Mouse (Mus musculus) midbrain, embryonic 13.5 days (tissue): ENCODE data around the gene Rassf10. TPM values are rescaled to one million over a fixed set of nuclear protein-coding genes. Genes with fewer than 3 reads are reported as not detected.

Experiments used
- ATAC-seq: fragments of 200-750 bp; cut with Nextera tagmentation; 2 replicates; pipeline ENCODE4 v1.8.0; 2017; ENCODE audit warnings: mild to moderate bottlenecking, moderate TSS enrichment, moderate library complexity
- H3K27ac ChIP-seq: fragments of 300-500 bp; sonication (generic); 2 replicates; pipeline ENCODE4 v1.5.1; 2015; ENCODE audit warnings: inconsistent platforms, mild to moderate bottlenecking, moderate library complexity
- H3K27me3 ChIP-seq: fragments of 300-500 bp; sonication (generic); 2 replicates; pipeline ENCODE4 v1.6.1; 2015; ENCODE audit warnings: mild to moderate bottlenecking, inconsistent platforms
- H3K36me3 ChIP-seq: fragments of 300-500 bp; sonication (generic); 2 replicates; pipeline ENCODE4 v1.6.1; 2015; ENCODE audit warnings: mild to moderate bottlenecking, inconsistent platforms
- H3K4me1 ChIP-seq: fragments of 300-500 bp; sonication (generic); replicated peaks from 2 replicates; pipeline ENCODE4 v1.6.1; 2015; ENCODE audit warnings: inconsistent platforms
- H3K4me2 ChIP-seq: fragments of 300-500 bp; sonication (generic); replicated peaks from 2 replicates; pipeline ENCODE4 v1.6.1; 2015; ENCODE audit warnings: moderate library complexity, mild to moderate bottlenecking, inconsistent platforms
- H3K4me3 ChIP-seq: fragments of 300-500 bp; sonication (generic); replicated peaks from 2 replicates; pipeline ENCODE4 v1.5.1; 2015; ENCODE audit warnings: mild to moderate bottlenecking, inconsistent platforms
- H3K9ac ChIP-seq: fragments of 300-500 bp; sonication (generic); replicated peaks from 2 replicates; pipeline ENCODE4 v1.6.1; 2015; ENCODE audit warnings: mild to moderate bottlenecking, inconsistent platforms
- H3K9me3 ChIP-seq: fragments of 300-500 bp; sonication (generic); 2 replicates; pipeline ENCODE4 v1.6.1; 2016; ENCODE audit warnings: mild to moderate bottlenecking, inconsistent platforms
- WGBS: fragments of 180-500 bp; shearing (Covaris S2); methylation state at CpG from one replicate; pipeline ENCODE4 v1.1.7; 2015; 5-methylcytosine and 5-hydroxymethylcytosine counted together
- polyA plus RNA-seq: library from polyadenylated mRNA; unstranded; fragments of >200 nt; fragmentation: Nextera tagmentation; extraction: Ambion mirVana; gene quantifications from 2 replicates; pipeline ENCODE4 v1.2.1, GENCODE M21; 2015

The Rassf10 gene
- 1.9 and 2.4 TPM in 2 replicates for polyA plus RNA-seq

GRCm38 (mm10) chr7:112953777-112954291 is at the start of gene Rassf10:
Gene Rassf10, plus strand, starts transcription at chr7:112953962.
- peak within 1 kb of the TSS; percentile 81 for H3K4me2 ChIP-seq
- peaks cover 22% of the 10 kb centered on the region for H3K4me1 ChIP-seq
- H3K27ac ChIP-seq = no peak within 1 kb of the TSS
- peak within 1 kb of the TSS; percentile 50 for H3K4me3 ChIP-seq
- no peaks in the 10 kb centered on the region for H3K9me3 ChIP-seq
- ATAC-seq = peak; percentile 70
- H3K36me3 ChIP-seq = no peaks in the 10 kb centered on the region
- peak within 1 kb of the TSS; percentile 62 for H3K9ac ChIP-seq
- H3K27me3 ChIP-seq = peaks cover 66% of the 10 kb centered on the region
- WGBS = under 1% methylated on average over 41 of the region's 41 CpGs

GRCm38 (mm10) chr7:112906848-112907247 is 46.9 kb upstream of the Rassf10 start:
- H3K4me2 ChIP-seq = no peak overlapping the region
- H3K27ac ChIP-seq = no peak overlapping the region
- no peak overlapping the region for H3K9ac ChIP-seq
- peaks cover 6% of the 10 kb centered on the region for H3K4me1 ChIP-seq
- H3K4me3 ChIP-seq = no peak overlapping the region
- no peaks in the 10 kb centered on the region for H3K36me3 ChIP-seq
- no peak for ATAC-seq
- no peaks in the 10 kb centered on the region for H3K9me3 ChIP-seq
- H3K27me3 ChIP-seq = no peaks in the 10 kb centered on the region
- WGBS = 80% methylated on average over 5 of the region's 5 CpGs

GRCm38 (mm10) chr7:112907468-112907867 is 46.3 kb upstream of the Rassf10 start:
- no peaks in the 10 kb centered on the region for H3K27me3 ChIP-seq
- H3K36me3 ChIP-seq = no peaks in the 10 kb centered on the region
- 78% methylated on average over 2 of the region's 2 CpGs for WGBS
- H3K4me2 ChIP-seq = no peak overlapping the region
- no peak overlapping the region for H3K9ac ChIP-seq
- ATAC-seq = no peak
- H3K4me1 ChIP-seq = peaks cover 6% of the 10 kb centered on the region
- no peak overlapping the region for H3K4me3 ChIP-seq
- no peak overlapping the region for H3K27ac ChIP-seq
- no peaks in the 10 kb centered on the region for H3K9me3 ChIP-seq

GRCm38 (mm10) chr7:112909164-112909563 is 44.6 kb upstream of the Rassf10 start:
- Histone ChIP-seq H3K27me3 (0 out of 2 replicates have a peak, but pooled peaks cover 2% of the 10 kb centered on the region), H3K9ac (no peak overlapping the region), H3K27ac (no peak overlapping the region), H3K4me2 (no peak overlapping the region), H3K36me3 (no peaks in the 10 kb centered on the region), H3K4me3 (no peak overlapping the region), H3K9me3 (no peaks in the 10 kb centered on the region), H3K4me1 (peaks cover 6% of the 10 kb centered on the region)
- WGBS = 89% methylated on average over 10 of the region's 10 CpGs
- ATAC-seq = no peak

GRCm38 (mm10) chr7:112912969-112913368 is 40.8 kb upstream of the Rassf10 start:
- Histone ChIP-seq H3K9ac (no peak overlapping the region), H3K27me3 (0 out of 2 replicates have a peak, but pooled peaks cover 7% of the 10 kb centered on the region), H3K36me3 (no peaks in the 10 kb centered on the region), H3K4me1 (peaks cover 12% of the 10 kb centered on the region), H3K27ac (no peak overlapping the region), H3K4me3 (no peak overlapping the region), H3K4me2 (no peak overlapping the region), H3K9me3 (no peaks in the 10 kb centered on the region)
- ATAC-seq = no peak
- 84% methylated on average over 3 of the region's 3 CpGs for WGBS

GRCm38 (mm10) chr7:112915571-112915970 is 38.2 kb upstream of the Rassf10 start:
- H3K36me3 ChIP-seq = no peaks in the 10 kb centered on the region
- 0 out of 2 replicates have a peak, but pooled peaks cover 7% of the 10 kb centered on the region for H3K27me3 ChIP-seq
- H3K9ac ChIP-seq = no peak overlapping the region
- no peak for ATAC-seq
- peaks cover 21% of the 10 kb centered on the region for H3K4me1 ChIP-seq
- no peaks in the 10 kb centered on the region for H3K9me3 ChIP-seq
- 86% methylated on average over 4 of the region's 4 CpGs for WGBS
- H3K4me3 ChIP-seq = no peak overlapping the region
- no peak overlapping the region for H3K4me2 ChIP-seq
- H3K27ac ChIP-seq = no peak overlapping the region

- Histone ChIP-seq H3K9me3 (no peaks in the 10 kb centered on the region), H3K4me1 (peaks cover 24% of the 10 kb centered on the region), H3K27ac (no peak overlapping the region), H3K27me3 (0 out of 2 replicates have a peak, but pooled peaks cover 7% of the 10 kb centered on the region), H3K4me2 (no peak overlapping the region), H3K4me3 (no peak overlapping the region), H3K36me3 (no peaks in the 10 kb centered on the region), H3K9ac (no peak overlapping the region)
- ATAC-seq = no peak
- WGBS = 63% methylated on average over 10 of the region's 10 CpGs
Measured at GRCm38 (mm10) chr7:112917613-112918278, 36.0 kb upstream of the Rassf10 start.

- no peak overlapping the region for H3K4me3 ChIP-seq
- 0 out of 2 replicates have a peak, but pooled peaks cover 4% of the 10 kb centered on the region for H3K27me3 ChIP-seq
- peak overlapping the region; percentile 44 for H3K9ac ChIP-seq
- peaks cover 31% of the 10 kb centered on the region for H3K4me1 ChIP-seq
- no peaks in the 10 kb centered on the region for H3K36me3 ChIP-seq
- H3K9me3 ChIP-seq = no peaks in the 10 kb centered on the region
- peak; percentile 44 for ATAC-seq
- peak overlapping the region; percentile 9; the same call in 1 of the 2 replicates for H3K27ac ChIP-seq
- 55% methylated on average over 22 of the region's 22 CpGs for WGBS
- H3K4me2 ChIP-seq = peak overlapping the region; percentile 34; the same call in 1 of the 2 replicates
Measured at GRCm38 (mm10) chr7:112918279-112918991, 35.3 kb upstream of the Rassf10 start.

GRCm38 (mm10) chr7:112919845-112920244 is 33.9 kb upstream of the Rassf10 start:
- no peak overlapping the region for H3K9ac ChIP-seq
- 0 out of 2 replicates have a peak, but pooled peaks have one; percentile 53 for ATAC-seq

GRCm38 (mm10) chr7:112922801-112923200 is 31.0 kb upstream of the Rassf10 start:
- Histone ChIP-seq H3K36me3 (no peaks in the 10 kb centered on the region), H3K27me3 (no peaks in the 10 kb centered on the region), H3K9me3 (no peaks in the 10 kb centered on the region), H3K4me3 (no peak overlapping the region), H3K27ac (no peak overlapping the region), H3K4me1 (peaks cover 23% of the 10 kb centered on the region), H3K4me2 (no peak overlapping the region), H3K9ac (no peak overlapping the region)
- ATAC-seq = no peak
- 40% methylated on average over 4 of the region's 4 CpGs for WGBS

More at GRCm38 (mm10) chr7:112919845-112920244, 33.9 kb upstream of the Rassf10 start:
- Histone ChIP-seq H3K27ac (no peak overlapping the region), H3K9me3 (no peaks in the 10 kb centered on the region), H3K27me3 (0 out of 2 replicates have a peak, but pooled peaks cover 4% of the 10 kb centered on the region), H3K4me3 (no peak overlapping the region), H3K4me2 (no peak overlapping the region), H3K4me1 (peaks cover 33% of the 10 kb centered on the region), H3K36me3 (no peaks in the 10 kb centered on the region)
- WGBS = 2% methylated on average over 4 of the region's 4 CpGs

GRCm38 (mm10) chr7:112923712-112924111 is 30.1 kb upstream of the Rassf10 start:
- 88% methylated on average over 3 of the region's 3 CpGs for WGBS
- no peak overlapping the region for H3K4me3 ChIP-seq

GRCm38 (mm10) chr7:112930669-112931068 is 23.1 kb upstream of the Rassf10 start:
- ATAC-seq = no peak
- peaks cover 5% of the 10 kb centered on the region; the same call in 1 of the 2 replicates for H3K4me1 ChIP-seq
- no peaks in the 10 kb centered on the region for H3K36me3 ChIP-seq
- H3K9me3 ChIP-seq = no peaks in the 10 kb centered on the region
- WGBS = 68% methylated on average over 7 of the region's 7 CpGs
- no peak overlapping the region for H3K27ac ChIP-seq
- H3K9ac ChIP-seq = no peak overlapping the region
- H3K4me2 ChIP-seq = no peak overlapping the region
- no peaks in the 10 kb centered on the region for H3K27me3 ChIP-seq
- H3K4me3 ChIP-seq = no peak overlapping the region

More at GRCm38 (mm10) chr7:112923712-112924111, 30.1 kb upstream of the Rassf10 start:
- Histone ChIP-seq H3K4me1 (peaks cover 16% of the 10 kb centered on the region), H3K9ac (no peak overlapping the region), H3K27me3 (no peaks in the 10 kb centered on the region), H3K4me2 (no peak overlapping the region), H3K9me3 (no peaks in the 10 kb centered on the region), H3K36me3 (no peaks in the 10 kb centered on the region), H3K27ac (no peak overlapping the region)
- no peak for ATAC-seq
